In the genomic region with DNA sequence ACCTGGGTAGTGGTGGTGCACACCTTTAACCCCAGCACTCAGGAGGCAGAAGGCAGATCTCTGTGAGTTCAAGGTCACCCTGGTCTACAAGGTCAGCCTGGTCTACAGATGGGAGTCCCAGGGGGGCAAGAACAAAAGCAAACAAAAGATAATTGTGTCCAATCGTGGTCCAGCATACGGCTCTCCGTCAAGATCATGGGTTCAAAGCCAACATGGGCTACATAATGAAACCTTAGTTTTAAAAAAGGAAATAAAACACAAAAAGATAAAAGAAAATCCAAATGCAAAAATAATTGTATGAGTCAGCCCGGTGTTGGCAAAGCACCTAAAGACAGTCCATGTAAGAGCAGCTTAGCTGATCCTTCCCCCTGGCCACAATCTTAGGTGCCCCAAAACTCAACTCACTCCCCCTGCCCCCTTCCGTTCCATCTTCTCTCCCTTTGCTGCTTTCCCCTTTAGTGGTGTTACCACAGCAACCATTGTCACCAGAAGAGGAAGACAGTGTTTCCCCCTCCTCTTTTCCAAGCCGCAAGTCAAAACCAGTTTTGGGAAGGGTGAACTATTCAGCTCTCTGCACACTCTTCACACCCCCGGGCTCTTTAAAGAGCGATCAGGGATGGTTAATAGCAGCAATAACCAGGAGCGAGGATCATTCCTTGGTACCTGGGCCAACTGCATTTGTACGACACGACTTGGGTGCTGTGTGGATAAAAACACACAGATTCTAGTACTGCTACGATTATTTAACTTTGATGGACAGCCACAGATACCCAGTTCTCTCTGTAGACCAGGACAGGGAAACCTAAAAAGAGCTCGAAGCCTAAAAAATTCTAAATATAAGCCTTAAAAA, we compare ENCODE assay signal across 14 mouse cellular contexts. TPM values are rescaled to one million over a fixed set of nuclear protein-coding genes. Genes with fewer than 3 reads are reported as not detected.
DNase-seq lines count a peak whose midpoint lies in the region; ATAC-seq lines count a peak whose summit lies in the region.
"Had no signal": no experiment of that assay in that cellular context is flagged by ENCODE, and none has a peak within 500 bp of the region (broad histone marks: within the 10 kb centered on the region; RNA-seq: fewer than 3 reads in every experiment).

No protein-coding gene starts in this region.

- H3K4me1 ChIP-seq in heart, embryonic 12.5 days (replicated peaks), result peaks cover 66% of the 10 kb centered on the region
- H3K4me1 ChIP-seq in embryonic facial prominence, embryonic 14.5 days (ENCODE audit: control insufficient read depth, insufficient read depth, low read length), result peaks cover 22% of the 10 kb centered on the region; the same call in 1 of the 2 replicates

- no peak overlapping the region for H3K4me3 ChIP-seq in heart, embryonic 12.5 days
- no peak overlapping the region for H3K4me3 ChIP-seq in embryonic facial prominence, embryonic 14.5 days (ENCODE audit: low read depth, low read length)

- no peak for ATAC-seq in heart, embryonic 12.5 days (ENCODE audit: insufficient number of reproducible peaks, low FRiP score)
- ATAC-seq in embryonic facial prominence, embryonic 14.5 days (ENCODE audit: low read depth), result no peak

- 75% methylated on average over 13 of the region's 13 CpGs for WGBS in heart, embryonic 12.5 days
- WGBS in embryonic facial prominence, embryonic 14.5 days, result 55% methylated on average over 13 of the region's 13 CpGs

- H3K9me3 ChIP-seq in heart, embryonic 12.5 days (replicated peaks), result no peaks in the 10 kb centered on the region
- H3K9me3 ChIP-seq in embryonic facial prominence, embryonic 14.5 days (ENCODE audit: control insufficient read depth, low read length), result no peaks in the 10 kb centered on the region

- no peak overlapping the region for H3K4me2 ChIP-seq in heart, embryonic 12.5 days
- no peak overlapping the region for H3K4me2 ChIP-seq in embryonic facial prominence, embryonic 14.5 days (ENCODE audit: low read depth, low read length)

- H3K9ac ChIP-seq in heart, embryonic 12.5 days, result no peak overlapping the region
- no peak overlapping the region for H3K9ac ChIP-seq in embryonic facial prominence, embryonic 14.5 days (ENCODE audit: low read depth, low read length)
- H3K9ac ChIP-seq: liver, embryonic 14.5 days had no signal

- peak overlapping the region; percentile 89 for H3K27ac ChIP-seq in heart, embryonic 12.5 days (ENCODE audit: poor library complexity, severe bottlenecking)
- no peak overlapping the region for H3K27ac ChIP-seq in embryonic facial prominence, embryonic 14.5 days (replicated peaks; ENCODE audit: low read depth, low read length)
- H3K27ac ChIP-seq: liver, embryonic 14.5 days had no signal

- no peak for DNase-seq in heart, adult 8-10 months (ENCODE audit: low spot score)
- peak; percentile 14 for DNase-seq in NIH3T3 (ENCODE audit: low read depth)
- peak; percentile 5 for DNase-seq in embryonic facial prominence, embryonic 14.5 days (ENCODE audit: low spot score)
- peak; percentile 41 for DNase-seq in mesoderm, embryonic 11.5 days (ENCODE audit: low read depth, low spot score)
- DNase-seq in cerebellum, adult 11 months, result no peak
- DNase-seq in cerebellum, adult 11-12 months, result no peak
- no peak for DNase-seq in lung, adult 18-20 months
- DNase-seq: cerebellum, postnatal 14 days; kidney, adult 2 months had no signal

- H3K36me3 ChIP-seq in heart, embryonic 12.5 days, result no peaks in the 10 kb centered on the region
- no peaks in the 10 kb centered on the region for H3K36me3 ChIP-seq in embryonic facial prominence, embryonic 14.5 days (ENCODE audit: control insufficient read depth, insufficient read depth, low read length)

- H3K27me3 ChIP-seq in heart, embryonic 12.5 days (replicated peaks), result 0 out of 2 replicates have a peak, but pooled peaks cover 3% of the 10 kb centered on the region
- H3K27me3 ChIP-seq in embryonic facial prominence, embryonic 14.5 days (replicated peaks; ENCODE audit: control insufficient read depth, insufficient read depth, low read length), result peaks cover 17% of the 10 kb centered on the region

RNA-seq across cellular contexts. Expression of gene Pcp4l1, which starts 8.0 kb away (rescaled TPM):
- 32.7 and 33.4 TPM in 2 replicates for polyA plus RNA-seq in heart, embryonic 12.5 days (2016; fragmentation: Nextera tagmentation; extraction: Ambion mirVana)
- 100 to 1,000 TPM; 193 to 360 (median 253) TPM for total RNA-seq in heart, adult 8-10 months (2022)
- polyA plus RNA-seq in embryonic facial prominence, embryonic 14.5 days (2014; fragmentation: Nextera tagmentation; extraction: Ambion mirVana), result 11.3 and 14.7 TPM in 2 replicates

RNA-seq across cellular contexts. Expression of gene Nr1i3, which starts 25.7 kb away (rescaled TPM):
- polyA plus RNA-seq in heart, embryonic 12.5 days (2016; fragmentation: Nextera tagmentation; extraction: Ambion mirVana), result 0.19 and 0.22 TPM in 2 replicates
- total RNA-seq in heart, adult 8-10 months (2022), result not detected
- 0.15 and 0.17 TPM in 2 replicates for polyA plus RNA-seq in embryonic facial prominence, embryonic 14.5 days (2014; fragmentation: Nextera tagmentation; extraction: Ambion mirVana)
- polyA plus RNA-seq: adrenal gland, adult 2 months had no signal

RNA-seq across cellular contexts. Expression of gene Tomm40l, which starts 34.2 kb away (rescaled TPM):
- 41.8 and 43.3 TPM in 2 replicates for polyA plus RNA-seq in heart, embryonic 12.5 days (2016; fragmentation: Nextera tagmentation; extraction: Ambion mirVana)
- 100 to 1,000 TPM in 1 of 4 experiments, 10 to 100 TPM in 3; 94.3 to 111 (median 97.4) TPM for total RNA-seq in heart, adult 8-10 months (2022)
- 25.4 and 28.7 TPM in 2 replicates for polyA plus RNA-seq in embryonic facial prominence, embryonic 14.5 days (2014; fragmentation: Nextera tagmentation; extraction: Ambion mirVana)

RNA-seq across cellular contexts. Expression of gene Apoa2, which starts 36.8 kb away (rescaled TPM):
- 10.7 and 46.5 TPM in 2 replicates for polyA plus RNA-seq in heart, embryonic 12.5 days (2016; fragmentation: Nextera tagmentation; extraction: Ambion mirVana)
- total RNA-seq in heart, adult 8-10 months (2022), result 1 to 10 TPM; 1.8 to 4.9 (median 1.9) TPM
- polyA plus RNA-seq in embryonic facial prominence, embryonic 14.5 days (2014; fragmentation: Nextera tagmentation; extraction: Ambion mirVana), result 1.9 TPM in 2 replicates

RNA-seq across cellular contexts. Expression of gene Mpz, which starts 37.6 kb away (rescaled TPM):
- 0.11 and 0.15 TPM in 2 replicates for polyA plus RNA-seq in heart, embryonic 12.5 days (2016; fragmentation: Nextera tagmentation; extraction: Ambion mirVana)
- total RNA-seq in heart, adult 8-10 months (2022), result under 1 TPM in 2 of 4 experiments, not detected in 2; 0.31 to 0.41 TPM
- 9.6 and 11.2 TPM in 2 replicates for polyA plus RNA-seq in embryonic facial prominence, embryonic 14.5 days (2014; fragmentation: Nextera tagmentation; extraction: Ambion mirVana)
- total RNA-seq: layer of hippocampus, postnatal 14 days; megakaryocyte-erythroid progenitor cell, adult 5-6 weeks had no signal

Comparison
In these comparisons a context has a peak if more than half of its experiments do, and no peak if none do; other contexts are left out.
1. DNase-seq: peak in NIH3T3 (single experiment), embryonic facial prominence, embryonic 14.5 days (single experiment) and mesoderm, embryonic 11.5 days (single experiment); none in heart, adult 8-10 months (single experiment), cerebellum, adult 11 months (single experiment), cerebellum, adult 11-12 months (single experiment) and lung, adult 18-20 months (0 of 2).